Mouse (Mus musculus): Measurements from ENCODE around the gene Akain1.
A peak's percentile ranks its signal among the peaks of the same experiment; 100 is the strongest.

- TF ChIP-seq CTCF (IDR thresholded peaks at IDR 0.05; ENCODE audit: control insufficient read depth, insufficient read depth, insufficient read length) (peak; percentile 95), MYOG (IDR thresholded peaks at IDR 0.05; ENCODE audit: control insufficient read depth, extremely low read depth, insufficient read length) (no peak)
Observed at GRCm38 (mm10) chr17:69475423-69475822, 36.3 kb downstream of the Akain1 start.

Data from C2C12 (cell line).